Mouse (Mus musculus) bone marrow macrophage, adult 2 months (primary cell): ENCODE data around the gene Cib1.

Experiments used
- CTCF ChIP-seq: IDR thresholded peaks from 2 replicates; pipeline ENCODE4 v1.5.1; 2012; ENCODE audit warnings: low read depth, mild to moderate bottlenecking, low read length, moderate library complexity
- POLR2A ChIP-seq: IDR thresholded peaks from 2 replicates; pipeline ENCODE4 v1.6.1; 2012; ENCODE audit warnings: mild to moderate bottlenecking, low read depth, low read length, borderline replicate concordance

DNA sequence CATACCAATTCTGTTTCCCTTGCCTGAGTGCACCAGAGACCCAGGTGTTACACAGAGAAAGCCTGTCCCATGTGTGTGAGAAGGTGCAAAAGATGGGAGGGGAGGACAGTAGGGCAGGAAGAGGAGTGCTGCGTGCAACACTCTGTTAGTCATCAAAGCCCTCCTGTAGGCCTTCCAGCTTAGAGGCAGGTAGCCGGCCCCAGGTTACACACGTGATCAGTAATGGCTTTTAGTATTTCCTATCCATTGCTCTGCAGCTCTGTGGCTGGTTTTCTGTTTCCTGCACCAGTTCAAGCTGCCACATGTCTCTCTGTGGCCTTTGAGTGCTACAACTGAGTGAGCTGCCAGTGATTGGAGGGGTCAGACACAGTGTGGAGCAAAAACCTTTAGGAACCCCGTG, 28.3 kb downstream of the Cib1 start:
- TF ChIP-seq CTCF (no peak), POLR2A (no peak)
